Mouse (Mus musculus) erythroid progenitor cell, adult 5-6 weeks (primary cell): Measurements from ENCODE around the gene Mrps25. TPM values are rescaled to one million over a fixed set of nuclear protein-coding genes. Genes with fewer than 3 reads are reported as not detected.

ENCODE experiments used
- ATAC-seq: replicated peaks from 2 replicates; pipeline ENCODE4 v1.8.0; 2016; ENCODE audit warnings: moderate number of reproducible peaks, mild to moderate bottlenecking, moderate TSS enrichment, inconsistent platforms; ENCODE audit not compliant: poor library complexity, low FRiP score, severe bottlenecking
- total RNA-seq, 2 experiments: library from RNA; stranded (forward) in 1 of 2; stranded (reverse) in 1 of 2; fragments of 150-400 nt in 1 of 2; fragments of 186-747, 209-891 nt in 1 of 2; gene quantifications; 2 replicates each; pipeline versions ENCODE4 v1.2.3 to v1.2.4; 2015 to 2017; ENCODE audit warnings: low replicate concordance in 2 of 2

The Mrps25 gene
- total RNA-seq, 2 experiments from 2014 or later = 4.2 to 17.2 TPM

GRCm38 (mm10) chr6:92132021-92132911, 51.6 kb downstream of the Mrps25 start:
- ATAC-seq = no peak

GRCm38 (mm10) chr6:92131456-92131855, 52.4 kb downstream of the Mrps25 start:
- ATAC-seq = no peak

- no peak for ATAC-seq
These were observed 56.9 kb downstream of the Mrps25 start for GRCm38 (mm10) chr6:92126861-92127468.

GRCm38 (mm10) chr6:92124547-92124946, 59.3 kb downstream of the Mrps25 start:
- ATAC-seq = no peak

Other genes with a start within 250 kb of the Mrps25 start
- gene Fgd5, start 205.2 kb downstream of the Mrps25 start, total RNA-seq (2015; ENCODE audit: low replicate concordance) = not detected in 2 replicates
- 0.61 TPM in 1 of 2 replicates, not detected in the other for gene Fgd5, start 205.2 kb downstream of the Mrps25 start, total RNA-seq (2017; ENCODE audit: low replicate concordance)
- gene Nr2c2, start 92.6 kb downstream of the Mrps25 start, total RNA-seq (2015; ENCODE audit: low replicate concordance) = 46.5 and 61.3 TPM in 2 replicates
- gene Nr2c2, start 92.6 kb downstream of the Mrps25 start, total RNA-seq (2017; ENCODE audit: low replicate concordance) = 63.6 and 72.8 TPM in 2 replicates
- 4.0 and 5.0 TPM in 2 replicates for gene Rbsn, start 30.9 kb upstream of the Mrps25 start, total RNA-seq (2015; ENCODE audit: low replicate concordance)
- 9.4 TPM in 2 replicates for gene Rbsn, start 30.9 kb upstream of the Mrps25 start, total RNA-seq (2017; ENCODE audit: low replicate concordance)
- not detected in 2 replicates for gene Trh, start 60.6 kb upstream of the Mrps25 start, total RNA-seq (2015; ENCODE audit: low replicate concordance)
- gene Trh, start 60.6 kb upstream of the Mrps25 start, total RNA-seq (2017; ENCODE audit: low replicate concordance) = not detected in 2 replicates